Mouse (Mus musculus) layer of hippocampus, adult 2 months (tissue): Measurements from ENCODE around the gene Pym1. TPM values are rescaled to one million over a fixed set of nuclear protein-coding genes. Genes with fewer than 3 reads are reported as not detected.

ENCODE experiments used
- DNase-seq, 2 experiments: peaks; one replicate each; pipeline ENCODE4 v3.0.0; 2022; ENCODE audit warnings: low spot score in 2 of 2
- H3K27ac ChIP-seq: fragments of 200-600 bp; 2 replicates; pipeline ENCODE4 v1.8.1; 2022
- H3K4me3 ChIP-seq: fragments of 200-600 bp; 2 replicates; pipeline ENCODE4 v1.8.1; 2022; ENCODE audit warnings: mild to moderate bottlenecking
- CTCF ChIP-seq: fragments of 200-600 bp; conservative IDR thresholded peaks from 2 replicates; pipeline ENCODE4 v1.8.1; 2022; ENCODE audit warnings: antibody characterized with exemption, mild to moderate bottlenecking, moderate library complexity
- total RNA-seq, 2 experiments: library from RNA; stranded (reverse); gene quantifications; 2 replicates each; pipeline ENCODE4 v1.2.3; 2021

Gene Pym1
- total RNA-seq, 2 experiments from 2014 or later = 22.0 to 30.6 TPM

DNA sequence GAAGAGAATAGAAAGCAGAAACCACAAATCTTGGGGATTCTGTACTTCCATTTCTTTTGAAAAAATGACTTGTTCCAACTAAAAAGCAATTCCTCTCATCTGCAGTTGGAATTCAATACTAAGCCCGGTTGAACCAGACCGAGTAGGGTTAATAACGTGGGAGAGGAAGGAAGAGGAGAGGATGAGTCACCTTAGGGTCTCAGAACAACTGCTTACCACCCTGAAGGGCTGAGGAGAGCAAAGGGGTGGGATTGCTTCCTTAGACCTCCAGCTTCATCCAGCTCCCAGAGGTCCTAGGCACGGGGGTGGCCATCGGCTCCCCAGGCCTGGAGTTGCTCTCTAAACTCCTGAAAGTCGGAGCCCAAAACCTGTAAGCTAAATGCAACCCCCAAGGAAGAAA lies 55.7 kb downstream of the Pym1 start:
- peak overlapping the region; percentile 94 for H3K4me3 ChIP-seq
- TF ChIP-seq CTCF = no peak
- no peak for DNase-seq
- peak overlapping the region; percentile 98 for H3K27ac ChIP-seq

DNA sequence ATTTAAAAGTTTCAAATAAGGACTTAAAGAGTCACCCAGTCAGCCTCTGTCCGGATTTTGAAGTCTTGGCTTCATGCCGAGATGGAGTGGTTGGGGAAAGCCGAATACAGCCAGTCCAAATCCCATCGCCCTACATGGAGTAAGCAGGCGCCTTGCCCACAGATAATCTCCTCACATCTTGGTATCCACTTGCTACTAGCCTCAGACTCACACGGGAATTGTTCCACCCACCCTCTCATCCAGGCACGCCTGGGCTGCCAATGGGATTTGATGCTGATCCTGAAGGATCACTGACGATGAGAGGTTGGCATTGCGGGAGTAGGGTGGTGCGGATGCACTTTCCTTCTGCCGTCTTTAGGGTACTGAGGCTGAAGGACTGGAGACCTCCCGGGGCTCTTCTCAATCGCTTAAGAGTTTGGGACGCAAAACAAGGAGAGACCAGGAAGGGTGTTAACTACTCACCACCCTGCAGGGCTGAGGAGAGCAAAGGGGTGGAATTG lies 56.1 kb downstream of the Pym1 start, which contains the start of gene Dnajc14:
Dnajc14 (plus strand) TSS at position 292 of the 500 bp plus-strand sequence.
- H3K4me3 ChIP-seq = peak within 1 kb of the TSS; percentile 94
- DNase-seq = peak; percentile 71 to 78
- TF ChIP-seq CTCF = no peak
- H3K27ac ChIP-seq = peak within 1 kb of the TSS; percentile 98

- H3K27ac ChIP-seq = peak within 1 kb of the TSS; percentile 98
- no peak for TF ChIP-seq CTCF
Measured at GRCm38 (mm10) chr10:128804271-128805091, 56.8 kb downstream of the Pym1 start, which contains the start of gene Tmem198b. Gene Tmem198b, minus strand, starts transcription at chr10:128804370.

GRCm38 (mm10) chr10:128805092-128806000 lies 57.7 kb downstream of the Pym1 start:
- peak; percentile 49 for TF ChIP-seq CTCF
- H3K27ac ChIP-seq = peak overlapping the region; percentile 98
- DNase-seq = peak; percentile 92 to 95
- H3K4me3 ChIP-seq = peak overlapping the region; percentile 94

More at GRCm38 (mm10) chr10:128804271-128805091, 56.8 kb downstream of the Pym1 start, which contains the start of gene Tmem198b:
- peak within 1 kb of the TSS; percentile 94 for H3K4me3 ChIP-seq
- DNase-seq = peak; percentile 62 to 67

DNA sequence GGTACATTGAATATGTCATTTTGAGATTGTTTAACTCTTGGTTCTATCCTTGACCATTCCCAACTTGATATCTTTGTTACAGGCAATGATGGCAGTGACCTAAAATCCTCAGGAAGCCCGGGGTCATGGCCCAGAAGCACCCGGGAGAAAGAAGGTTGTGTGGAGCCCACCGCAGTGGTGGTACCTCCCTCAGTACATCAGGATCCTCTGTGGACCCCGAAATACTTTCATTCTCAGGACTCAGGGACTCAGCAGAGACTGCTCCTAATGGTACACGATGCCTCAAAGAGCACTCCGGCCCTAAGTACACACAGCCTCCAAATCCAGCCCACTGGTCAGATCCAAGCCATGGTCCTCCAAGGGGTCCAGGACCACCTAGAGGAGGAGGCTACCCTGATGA lies 58.4 kb downstream of the Pym1 start:
- Histone ChIP-seq H3K27ac (peak overlapping the region; percentile 46; the same call in 1 of the 2 replicates), H3K4me3 (peak overlapping the region; percentile 94)
- no peak for DNase-seq
- TF ChIP-seq CTCF = no peak

DNA sequence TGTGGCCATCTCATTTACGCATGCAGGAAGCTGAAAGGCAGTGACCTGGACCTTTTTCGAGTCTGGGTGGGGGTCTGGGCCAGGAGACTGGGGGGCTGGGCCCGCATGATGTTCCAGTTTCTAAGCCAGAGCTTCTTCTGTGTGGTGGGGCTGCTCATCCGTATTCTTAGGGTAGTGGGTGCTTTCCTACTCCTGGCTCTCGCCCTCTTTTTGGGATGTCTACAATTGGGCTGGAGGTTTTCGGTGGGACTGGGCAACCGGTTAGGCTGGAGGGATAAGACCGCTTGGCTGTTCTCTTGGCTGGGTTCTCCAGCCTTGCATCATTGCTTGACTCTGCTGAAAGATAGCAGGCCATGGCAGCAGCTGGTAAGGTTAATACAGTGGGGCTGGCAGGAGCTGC lies 59.3 kb downstream of the Pym1 start:
- no peak for TF ChIP-seq CTCF
- H3K4me3 ChIP-seq = peak overlapping the region; percentile 94

More for the DNA sequence above, 59.3 kb downstream of the Pym1 start:
- DNase-seq = no peak
- H3K27ac ChIP-seq = 0 out of 2 replicates have a peak overlapping the region, but pooled peaks have one; percentile 4

Other genes starting within 250 kb of the Pym1 start
- 10 to 100 TPM; 18.5 to 21.1 TPM for gene Myl6b, start 249.2 kb upstream of the Pym1 start, total RNA-seq
- 1 to 10 TPM; 5.5 TPM for gene Esyt1, start 222.0 kb upstream of the Pym1 start, total RNA-seq
- gene Zc3h10, start 200.1 kb upstream of the Pym1 start, total RNA-seq = 10 to 100 TPM; 12.2 to 14.3 TPM
- gene Rpl41, start 198.6 kb upstream of the Pym1 start, total RNA-seq = 1,000 to 10,000 TPM; 1,438 to 1,486 TPM
- 10 to 100 TPM; 61.4 to 64.4 TPM for gene Pa2g4, start 181.9 kb upstream of the Pym1 start, total RNA-seq
- gene Erbb3, start 158.2 kb upstream of the Pym1 start, total RNA-seq = 1 to 10 TPM; 5.7 to 5.9 TPM
- 100 to 1,000 TPM; 283 to 303 TPM for gene Rps26, start 121.1 kb upstream of the Pym1 start, total RNA-seq
- gene Ikzf4, start 101.9 kb upstream of the Pym1 start, total RNA-seq = 10 to 100 TPM; 16.7 to 18.7 TPM
- 10 to 100 TPM; 12.5 to 12.6 TPM for gene Suox, start 73.8 kb upstream of the Pym1 start, total RNA-seq
- gene Rab5b, start 51.6 kb upstream of the Pym1 start, total RNA-seq = 100 to 1,000 TPM; 126 to 134 TPM
- under 1 TPM; 0.33 to 0.34 TPM for gene Pmel, start 43.7 kb upstream of the Pym1 start, total RNA-seq
- gene Cdk2, start 42.9 kb upstream of the Pym1 start, total RNA-seq = 1 to 10 TPM; 2.0 to 3.0 TPM
- gene Dgka, start 3.0 kb upstream of the Pym1 start, total RNA-seq = 10 to 100 TPM; 11.4 to 11.5 TPM
- under 1 TPM; 0.61 to 0.84 TPM for gene Mmp19, start 43.0 kb downstream of the Pym1 start, total RNA-seq
- 10 to 100 TPM; 65.5 to 73.3 TPM for gene Dnajc14, start 56.2 kb downstream of the Pym1 start, total RNA-seq
- 10 to 100 TPM in 1 of 2 experiments, 1 to 10 TPM in 1; 9.4 to 10.9 TPM for gene Tmem198b, start 56.5 kb downstream of the Pym1 start, total RNA-seq
- gene Sarnp, start 69.4 kb downstream of the Pym1 start, total RNA-seq = 10 to 100 TPM; 39.3 to 42.2 TPM
- gene Ormdl2, start 73.8 kb downstream of the Pym1 start, total RNA-seq = 1 to 10 TPM; 6.7 to 8.4 TPM
- gene Gdf11, start 143.8 kb downstream of the Pym1 start, total RNA-seq = 10 to 100 TPM; 20.5 to 21.9 TPM
- 10 to 100 TPM; 71.0 to 81.9 TPM for gene Cd63, start 153.1 kb downstream of the Pym1 start, total RNA-seq
- gene Rdh5, start 175.0 kb downstream of the Pym1 start, total RNA-seq = 1 to 10 TPM; 4.3 to 8.4 TPM
- gene Bloc1s1, start 176.1 kb downstream of the Pym1 start, total RNA-seq = 100 to 1,000 TPM in 1 of 2 experiments, 10 to 100 TPM in 1; 88.5 to 102 TPM
- 10 to 100 TPM; 39.5 to 42.9 TPM for gene Itga7, start 185.9 kb downstream of the Pym1 start, total RNA-seq
- gene Mettl7b, start 213.1 kb downstream of the Pym1 start, total RNA-seq = not detected
- gene Olfr9, start 241.5 kb downstream of the Pym1 start, total RNA-seq = not detected